ENCODE assay signal across 40 mouse cellular contexts in the genomic region with DNA sequence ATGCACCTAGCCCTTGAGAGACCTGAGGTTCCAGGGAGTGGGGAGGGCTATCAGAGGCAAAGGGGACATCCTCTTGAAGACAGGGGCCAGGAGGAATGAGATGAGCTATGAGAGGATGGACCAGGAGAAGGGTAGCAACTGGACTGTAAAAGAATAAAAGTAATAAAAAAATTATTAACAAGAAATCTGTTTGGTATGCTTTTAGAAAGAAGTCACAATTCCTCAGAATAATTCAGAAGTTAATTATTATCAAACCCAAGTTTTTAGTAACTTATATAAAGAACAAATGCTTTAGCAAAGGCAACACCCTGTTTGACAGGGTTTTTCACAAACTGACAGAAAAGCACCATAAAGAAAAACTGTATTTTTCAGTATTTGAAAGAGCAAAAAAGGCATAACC. TPM values are rescaled to one million over a fixed set of nuclear protein-coding genes. Genes with fewer than 3 reads are reported as not detected.
"Had no signal": no experiment of that assay in that cellular context is flagged by ENCODE, and none has a peak within 500 bp of the region (broad histone marks: within the 10 kb centered on the region; RNA-seq: fewer than 3 reads in every experiment).

Gene Slc7a12 (plus strand): TSS at position 301 of the 400 bp plus-strand sequence.

- H3K4me2 ChIP-seq: limb, embryonic 12.5 days; limb, embryonic 13.5 days; limb, embryonic 15.5 days; liver, embryonic 11.5 days; liver, embryonic 12.5 days; liver, embryonic 13.5 days; liver, embryonic 15.5 days; lung, embryonic 14.5 days; lung, embryonic 15.5 days; midbrain, embryonic 11.5 days; midbrain, embryonic 12.5 days; midbrain, embryonic 13.5 days; midbrain, embryonic 15.5 days; neural tube, embryonic 12.5 days; neural tube, embryonic 13.5 days had no signal

- H3K36me3 ChIP-seq: limb, embryonic 10.5 days; limb, embryonic 12.5 days; limb, embryonic 13.5 days; limb, embryonic 15.5 days; liver, embryonic 12.5 days; liver, embryonic 13.5 days; liver, embryonic 15.5 days; lung, embryonic 15.5 days; midbrain, embryonic 10.5 days; midbrain, embryonic 12.5 days; midbrain, embryonic 13.5 days; midbrain, embryonic 15.5 days; neural tube, embryonic 12.5 days; neural tube, embryonic 13.5 days had no signal

- H3K9me3 ChIP-seq: limb, embryonic 10.5 days; limb, embryonic 12.5 days; limb, embryonic 13.5 days; limb, embryonic 15.5 days; liver, embryonic 12.5 days; liver, embryonic 13.5 days; liver, embryonic 15.5 days; lung, embryonic 15.5 days; megakaryocyte, embryonic 14.5 days; midbrain, embryonic 10.5 days; midbrain, embryonic 12.5 days; midbrain, embryonic 13.5 days; midbrain, embryonic 15.5 days; neural tube, embryonic 12.5 days; neural tube, embryonic 13.5 days had no signal

- H3K27ac ChIP-seq: limb, embryonic 10.5 days; limb, embryonic 12.5 days; limb, embryonic 13.5 days; limb, embryonic 15.5 days; liver, embryonic 12.5 days; liver, embryonic 13.5 days; liver, embryonic 14.5 days; liver, embryonic 15.5 days; lung, embryonic 15.5 days; macrophage; midbrain, embryonic 10.5 days; midbrain, embryonic 12.5 days; midbrain, embryonic 13.5 days; midbrain, embryonic 15.5 days; neural tube, embryonic 12.5 days; neural tube, embryonic 13.5 days had no signal

- H3K4me1 ChIP-seq: limb, embryonic 10.5 days; limb, embryonic 12.5 days; limb, embryonic 13.5 days; limb, embryonic 15.5 days; liver, embryonic 12.5 days; liver, embryonic 13.5 days; liver, embryonic 15.5 days; lung, embryonic 15.5 days; megakaryocyte, embryonic 14.5 days; midbrain, embryonic 10.5 days; midbrain, embryonic 12.5 days; midbrain, embryonic 13.5 days; midbrain, embryonic 15.5 days; neural tube, embryonic 12.5 days; neural tube, embryonic 13.5 days had no signal

- H3K9ac ChIP-seq: limb, embryonic 12.5 days; limb, embryonic 13.5 days; limb, embryonic 15.5 days; liver, embryonic 12.5 days; liver, embryonic 13.5 days; liver, embryonic 14.5 days; liver, embryonic 15.5 days; liver, postnatal 0 days; lung, embryonic 14.5 days; lung, embryonic 15.5 days; midbrain, embryonic 12.5 days; midbrain, embryonic 13.5 days; midbrain, embryonic 15.5 days; neural tube, embryonic 12.5 days; neural tube, embryonic 13.5 days had no signal

- ATAC-seq: liver, embryonic 12.5 days; liver, postnatal 0 days; lung, postnatal 0 days; midbrain, embryonic 13.5 days; midbrain, embryonic 15.5 days; midbrain, embryonic 16.5 days had no signal

- H3K4me3 ChIP-seq: limb, embryonic 10.5 days; limb, embryonic 12.5 days; limb, embryonic 13.5 days; limb, embryonic 15.5 days; liver, embryonic 12.5 days; liver, embryonic 13.5 days; liver, embryonic 15.5 days; lung, embryonic 15.5 days; megakaryocyte, embryonic 14.5 days; midbrain, embryonic 10.5 days; midbrain, embryonic 12.5 days; midbrain, embryonic 13.5 days; midbrain, embryonic 15.5 days; myocyte; neural tube, embryonic 12.5 days; neural tube, embryonic 13.5 days had no signal

- H3K27me3 ChIP-seq: limb, embryonic 12.5 days; limb, embryonic 13.5 days; limb, embryonic 15.5 days; liver, embryonic 12.5 days; liver, embryonic 13.5 days; liver, embryonic 15.5 days; lung, embryonic 15.5 days; megakaryocyte, embryonic 14.5 days; midbrain, embryonic 12.5 days; midbrain, embryonic 13.5 days; midbrain, embryonic 15.5 days; neural tube, embryonic 12.5 days; neural tube, embryonic 13.5 days had no signal

- DNase-seq: left cerebral cortex, postnatal 4 days; liver; liver, embryonic 13.5 days; liver, postnatal 0 days; lung, adult 18-20 months; lung, adult 2 months; lung, embryonic 14.5 days; lung, postnatal 10 days; lung, postnatal 14 days; lung, postnatal 36 days; lung, postnatal 4 days; midbrain, embryonic 14.5 days had no signal

RNA-seq across cellular contexts. Expression of gene Slc7a12, which starts in this region (rescaled TPM):
- polyA plus RNA-seq: limb, embryonic 10.5 days; limb, embryonic 11.5 days; limb, embryonic 12.5 days; limb, embryonic 13.5 days; limb, embryonic 14.5 days; limb, embryonic 15.5 days; liver, adult 2 months; liver, embryonic 11.5 days; liver, embryonic 12.5 days; liver, embryonic 13.5 days; liver, embryonic 14.5 days; liver, embryonic 15.5 days; liver, embryonic 16.5 days; liver, postnatal 0 days; lung, adult 2 months; lung, embryonic 14.5 days; lung, embryonic 15.5 days; lung, embryonic 16.5 days; lung, postnatal 0 days; macrophage; midbrain, embryonic 10.5 days; midbrain, embryonic 11.5 days; midbrain, embryonic 12.5 days; midbrain, embryonic 13.5 days; midbrain, embryonic 14.5 days; midbrain, embryonic 15.5 days; midbrain, embryonic 16.5 days; midbrain, postnatal 0 days; myocyte; neural tube, embryonic 11.5 days; neural tube, embryonic 12.5 days; neural tube, embryonic 13.5 days had no signal
